In the genomic region with DNA sequence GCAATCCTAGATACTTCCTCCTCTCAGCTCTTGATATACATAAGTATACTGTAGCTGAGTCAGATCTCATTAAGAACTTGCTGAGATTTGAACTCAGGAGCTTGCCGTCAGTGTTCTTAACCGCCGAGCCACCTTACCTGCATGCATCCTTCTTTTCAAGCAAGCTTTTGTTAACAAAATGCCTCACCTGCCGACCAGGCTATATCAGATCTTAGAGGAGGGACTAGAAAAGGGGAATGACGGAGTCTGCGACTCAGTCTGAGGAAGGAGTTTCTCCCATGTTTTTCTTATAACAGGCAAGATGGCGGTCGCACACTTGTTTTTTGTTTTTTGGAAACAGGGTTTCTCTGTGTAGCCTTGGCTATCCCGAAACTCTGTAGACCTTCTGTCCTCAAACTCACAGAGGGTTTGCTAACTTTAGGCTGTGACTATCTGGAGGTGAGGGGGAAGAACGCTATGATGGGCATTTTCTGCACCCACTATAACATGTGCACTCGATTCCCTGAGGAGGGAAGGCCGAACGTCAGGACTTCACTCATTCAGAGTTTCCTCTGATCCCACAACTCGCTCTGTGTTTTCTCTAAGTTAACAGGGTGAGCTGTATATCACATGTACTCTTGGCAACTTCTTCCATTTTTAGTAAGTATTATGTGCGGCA, we compare ENCODE assay signal across 8 mouse cellular contexts. TPM values are rescaled to one million over a fixed set of nuclear protein-coding genes. Genes with fewer than 3 reads are reported as not detected.
DNase-seq lines count a peak whose midpoint lies in the region; ATAC-seq and TF ChIP-seq lines count a peak whose summit lies in the region.

No protein-coding gene starts in this region.

- no peak overlapping the region for H3K9ac ChIP-seq in heart, embryonic 15.5 days
- H3K9ac ChIP-seq in limb, embryonic 14.5 days (ENCODE audit: low read depth, low read length, severe bottlenecking) = no peak overlapping the region

- H3K27me3 ChIP-seq in heart, embryonic 15.5 days = peaks cover 82% of the 10 kb centered on the region
- peaks cover 10% of the 10 kb centered on the region for H3K27me3 ChIP-seq in E14TG2a.4 (ENCODE audit: insufficient read depth, low read length)
- H3K27me3 ChIP-seq in limb, embryonic 14.5 days (ENCODE audit: control insufficient read depth, insufficient read depth, low read length) = peaks cover 70% of the 10 kb centered on the region

- no peak overlapping the region for H3K27ac ChIP-seq in heart, embryonic 15.5 days
- no peak overlapping the region for H3K27ac ChIP-seq in bone marrow macrophage, adult 2 months (ENCODE audit: insufficient read depth, low read depth, low read length)
- no peak overlapping the region for H3K27ac ChIP-seq in limb, embryonic 14.5 days (replicated peaks; ENCODE audit: low read depth, low read length)

- peak overlapping the region; percentile 73 for H3K4me2 ChIP-seq in heart, embryonic 15.5 days
- 0 out of 2 replicates have a peak overlapping the region, but pooled peaks have one; percentile 11 for H3K4me2 ChIP-seq in limb, embryonic 14.5 days (replicated peaks; ENCODE audit: low read depth, low read length, severe bottlenecking)

- H3K4me1 ChIP-seq in heart, embryonic 15.5 days (replicated peaks) = peaks cover 11% of the 10 kb centered on the region
- peaks cover 57% of the 10 kb centered on the region for H3K4me1 ChIP-seq in E14TG2a.4 (replicated peaks; ENCODE audit: low read depth, low read length)
- H3K4me1 ChIP-seq in bone marrow macrophage, adult 2 months (ENCODE audit: control insufficient read depth, insufficient read depth, low read length) = peaks cover 5% of the 10 kb centered on the region
- H3K4me1 ChIP-seq in limb, embryonic 14.5 days (ENCODE audit: control insufficient read depth, insufficient read depth, low read length) = no peaks in the 10 kb centered on the region

- DNase-seq in heart, adult 8-10 months (ENCODE audit: low spot score) = no peak
- no peak for DNase-seq in limb, embryonic 14.5 days (ENCODE audit: low spot score)
- DNase-seq in spleen, postnatal 14 days (ENCODE audit: low spot score in 2 of 2) = no peak
- no peak for DNase-seq in spleen, adult 18-20 months
- no peak for DNase-seq in kidney, adult 9 months

- H3K9me3 ChIP-seq in heart, embryonic 15.5 days (replicated peaks) = no peaks in the 10 kb centered on the region
- H3K9me3 ChIP-seq in E14TG2a.4 (ENCODE audit: low read length) = peaks cover 14% of the 10 kb centered on the region; the same call in 1 of the 2 replicates
- no peaks in the 10 kb centered on the region for H3K9me3 ChIP-seq in limb, embryonic 14.5 days (ENCODE audit: control insufficient read depth, low read length)

- H3K4me3 ChIP-seq in heart, embryonic 15.5 days = peak overlapping the region; percentile 49; the same call in 1 of the 2 replicates
- peak overlapping the region; percentile 57 for H3K4me3 ChIP-seq in E14TG2a.4 (replicated peaks; ENCODE audit: low read length)
- H3K4me3 ChIP-seq in bone marrow macrophage, adult 2 months (ENCODE audit: insufficient read depth, low read length) = peak overlapping the region; percentile 36
- H3K4me3 ChIP-seq in limb, embryonic 14.5 days (replicated peaks; ENCODE audit: low read length) = no peak overlapping the region; the same call in 1 of the 2 replicates

- peak; percentile 5; the same call in 1 of the 2 replicates for TF ChIP-seq CTCF in E14TG2a.4 (conservative IDR thresholded peaks at IDR 0.05; ENCODE audit: low read length)
- no peak for TF ChIP-seq CTCF in bone marrow macrophage, adult 2 months (IDR thresholded peaks at IDR 0.05; ENCODE audit: low read depth, low read length)

- ATAC-seq in heart, embryonic 15.5 days (replicated peaks; ENCODE audit: insufficient number of reproducible peaks, insufficient read depth, low FRiP score, low read depth) = no peak
- no peak for ATAC-seq in limb, embryonic 14.5 days (ENCODE audit: low FRiP score, low read depth)

- no peaks in the 10 kb centered on the region for H3K36me3 ChIP-seq in heart, embryonic 15.5 days
- H3K36me3 ChIP-seq in E14TG2a.4 (ENCODE audit: insufficient read depth, low read length) = no peaks in the 10 kb centered on the region
- no peaks in the 10 kb centered on the region for H3K36me3 ChIP-seq in limb, embryonic 14.5 days (ENCODE audit: control insufficient read depth, insufficient read depth, low read length)

- TF ChIP-seq POLR2A in bone marrow macrophage, adult 2 months (IDR thresholded peaks at IDR 0.05; ENCODE audit: borderline replicate concordance, low read depth, low read length) = no peak
- no peak; the same call in 1 of the 2 replicates for TF ChIP-seq POLR2A in limb, embryonic 14.5 days (IDR thresholded peaks at IDR 0.05; ENCODE audit: borderline replicate concordance, extremely low read depth, insufficient read depth, insufficient read length)

- WGBS in heart, embryonic 15.5 days = 18% methylated on average over 15 of the region's 15 CpGs
- WGBS in limb, embryonic 14.5 days = 15% methylated on average over 15 of the region's 15 CpGs

RNA-seq across cellular contexts. Expression of gene Fcgr1, which starts 35.1 kb away (rescaled TPM):
- 1.1 and 3.2 TPM in 2 replicates for polyA plus RNA-seq in heart, embryonic 15.5 days (2015; fragmentation: Nextera tagmentation; extraction: Ambion mirVana)
- 1 to 10 TPM in 1 of 4 experiments, under 1 TPM in 3; 0.38 to 1.1 (median 0.66) TPM for total RNA-seq in heart, adult 8-10 months (2022)
- polyA plus RNA-seq in bone marrow macrophage, adult 2 months (2012; ENCODE audit: insufficient read depth, insufficient read length, missing spikeins) = 153 and 166 TPM in 2 replicates
- 2.8 and 3.1 TPM in 2 replicates for polyA plus RNA-seq in limb, embryonic 14.5 days (2012; rRNA removed)
- 3.3 and 3.9 TPM in 2 replicates for polyA plus RNA-seq in limb, embryonic 14.5 days (2014; fragmentation: Nextera tagmentation; extraction: Ambion mirVana)

RNA-seq across cellular contexts. Expression of gene Hist2h2bb, which starts 59.3 kb away (rescaled TPM):
- 3.6 and 4.8 TPM in 2 replicates for polyA plus RNA-seq in heart, embryonic 15.5 days (2015; fragmentation: Nextera tagmentation; extraction: Ambion mirVana)
- total RNA-seq in heart, adult 8-10 months (2022) = 10 to 100 TPM; 28.0 to 42.3 (median 33.7) TPM
- 3.1 and 3.6 TPM in 2 replicates for polyA plus RNA-seq in bone marrow macrophage, adult 2 months (2012; ENCODE audit: insufficient read depth, insufficient read length, missing spikeins)
- 14.3 and 15.4 TPM in 2 replicates for polyA plus RNA-seq in limb, embryonic 14.5 days (2012; rRNA removed)
- 15.5 and 16.1 TPM in 2 replicates for polyA plus RNA-seq in limb, embryonic 14.5 days (2014; fragmentation: Nextera tagmentation; extraction: Ambion mirVana)

Comparison
In these comparisons a context has a peak if more than half of its experiments do, and no peak if none do; other contexts are left out.
1. RNA of gene Fcgr1, which starts 35.1 kb away (polyA plus RNA-seq): 153 to 166 TPM in bone marrow macrophage, adult 2 months; 2.8 to 3.9 TPM in limb, embryonic 14.5 days and 1.1 to 3.2 TPM in heart, embryonic 15.5 days; every median in the first group is over 10 times any median in the second.